Mouse (Mus musculus) ES-E14 (cell line): Measurements from ENCODE around the gene Calm3.

Experiments
- CHD2 ChIP-seq: IDR thresholded peaks from 2 replicates; pipeline ENCODE4 v1.6.1; 2014; ENCODE audit warnings: mild to moderate bottlenecking, low read depth, low read length, inconsistent platforms
- HCFC1 ChIP-seq: IDR thresholded peaks from 2 replicates; pipeline ENCODE4 v1.6.1; 2012; ENCODE audit warnings: low read length, inconsistent platforms, borderline replicate concordance; ENCODE audit not compliant: insufficient read depth
- ZC3H11A ChIP-seq: IDR thresholded peaks from 2 replicates; pipeline ENCODE4 v1.6.1; 2012; ENCODE audit warnings: low read depth, mild to moderate bottlenecking, inconsistent platforms, low read length, borderline replicate concordance
- ZNF384 ChIP-seq: IDR thresholded peaks from 2 replicates; pipeline ENCODE4 v1.6.1; 2012; ENCODE audit warnings: low read depth, low read length, inconsistent platforms

DNA sequence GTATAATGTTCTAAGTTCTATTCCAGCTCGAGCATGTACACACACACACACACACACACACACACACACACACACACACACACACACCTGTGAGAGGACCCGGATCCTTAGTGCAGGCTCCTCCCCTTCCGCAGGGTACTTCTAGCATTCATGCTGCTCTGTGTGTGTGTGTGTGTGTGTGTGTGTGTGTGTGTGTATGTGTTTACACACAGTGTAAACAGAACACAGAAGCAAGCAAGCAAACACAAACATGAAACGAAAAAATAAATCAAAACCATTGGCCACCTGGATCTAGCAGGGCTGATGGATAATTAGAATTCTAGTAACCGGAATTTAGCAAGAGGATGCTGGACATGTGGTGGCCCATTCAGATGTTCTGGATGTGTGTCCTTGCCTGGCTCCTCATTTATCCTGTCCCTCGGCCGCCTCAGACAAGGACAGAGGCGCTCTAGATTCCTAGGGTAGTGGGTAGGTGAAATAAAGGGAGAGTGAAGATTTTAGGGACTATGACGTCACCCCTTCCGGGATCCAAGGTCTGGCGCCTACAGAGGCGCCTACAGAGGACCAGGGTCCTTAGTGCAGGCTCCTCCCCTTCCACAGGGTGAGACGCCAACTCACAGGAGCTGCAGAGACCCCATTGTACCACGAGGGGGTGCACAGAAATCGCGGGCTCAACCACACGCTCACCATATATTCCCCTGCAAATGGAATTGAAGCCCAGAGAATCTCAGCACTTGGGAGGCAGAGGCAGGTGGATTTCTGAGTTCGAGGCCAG lies 27.1 kb upstream of the Calm3 start:
- TF ChIP-seq CHD2 (no peak), HCFC1 (no peak), ZNF384 (no peak), ZC3H11A (no peak)
